ENCODE assay signal across 8 mouse cellular contexts in genomic region chr13:44730939-44731551, GRCm38 (mm10). TPM values are rescaled to one million over a fixed set of nuclear protein-coding genes. Genes with fewer than 3 reads are reported as not detected.
DNase-seq lines count a peak whose midpoint lies in the region; ATAC-seq lines count a peak whose summit lies in the region.

No protein-coding gene starts in this region.

- H3K27ac ChIP-seq in hindbrain, embryonic 12.5 days, result peak overlapping the region; percentile 94

- H3K9ac ChIP-seq in hindbrain, embryonic 12.5 days, result peak overlapping the region; percentile 77

- no peaks in the 10 kb centered on the region for H3K9me3 ChIP-seq in hindbrain, embryonic 12.5 days (replicated peaks)

- peak; percentile 86 for DNase-seq in NIH3T3 (ENCODE audit: low read depth)
- DNase-seq in cerebellum, postnatal 10 days, result peak; percentile 91
- peak; percentile 83 to 85 for DNase-seq in frontal cortex, postnatal 10 days (ENCODE audit: low spot score in 2 of 2)
- peak; percentile 89 to 96 for DNase-seq in layer of hippocampus, postnatal 25 days (ENCODE audit: extremely low spot score in 1 of 2, low spot score in 1 of 2)
- DNase-seq in lung, postnatal 14 days, result peak; percentile 89
- peak; percentile 85 for DNase-seq in ovary, postnatal 36 days (ENCODE audit: low spot score)
- DNase-seq in thymus, postnatal 14 days, result peak; percentile 89

- ATAC-seq in hindbrain, embryonic 12.5 days (ENCODE audit: low FRiP score), result peak; percentile 84

- no peaks in the 10 kb centered on the region for H3K36me3 ChIP-seq in hindbrain, embryonic 12.5 days

- peaks cover 23% of the 10 kb centered on the region for H3K4me1 ChIP-seq in hindbrain, embryonic 12.5 days

- H3K4me3 ChIP-seq in hindbrain, embryonic 12.5 days, result peak overlapping the region; percentile 74

- peak overlapping the region; percentile 93 for H3K4me2 ChIP-seq in hindbrain, embryonic 12.5 days (replicated peaks)

- WGBS in hindbrain, embryonic 12.5 days, result under 1% methylated on average over 39 of the region's 41 CpGs

- no peaks in the 10 kb centered on the region for H3K27me3 ChIP-seq in hindbrain, embryonic 12.5 days

RNA-seq across cellular contexts. Expression of gene Jarid2, which starts 1.8 kb away (rescaled TPM):
- 84.6 and 92.4 TPM in 2 replicates for polyA plus RNA-seq in hindbrain, embryonic 12.5 days (2016; fragmentation: Nextera tagmentation; extraction: Ambion mirVana)
- 10 to 100 TPM; 25.7 to 35.3 TPM for total RNA-seq in layer of hippocampus, postnatal 25 days (2021)

Comparison
In these comparisons a context has a peak if more than half of its experiments do, and no peak if none do; other contexts are left out.
1. Peak in every context shown above with its lines: DNase-seq, ATAC-seq, H3K4me3 ChIP-seq and H3K27ac ChIP-seq.